Mouse (Mus musculus) mouse trophoblast stem cell (cell line): ENCODE results near the gene Plekhg3.

ENCODE experiments used
- in situ Hi-C, 2 experiments: fragments of 300-500 bp; cut with MseI, MboI; formaldehyde crosslinking; loops; 2 replicates in 1 of 2; 3 replicates in 1 of 2; pipeline ENCODE4 v1.15.1; 2025

The Plekhg3 gene

GRCm38 (mm10) chr12:76524915-76525314 lies 5.8 kb upstream of the Plekhg3 start:
- in situ Hi-C loops = no loop called here

GRCm38 (mm10) chr12:76527245-76527881 lies 3.3 kb upstream of the Plekhg3 start:
- in situ Hi-C loops = no loop called here

DNA sequence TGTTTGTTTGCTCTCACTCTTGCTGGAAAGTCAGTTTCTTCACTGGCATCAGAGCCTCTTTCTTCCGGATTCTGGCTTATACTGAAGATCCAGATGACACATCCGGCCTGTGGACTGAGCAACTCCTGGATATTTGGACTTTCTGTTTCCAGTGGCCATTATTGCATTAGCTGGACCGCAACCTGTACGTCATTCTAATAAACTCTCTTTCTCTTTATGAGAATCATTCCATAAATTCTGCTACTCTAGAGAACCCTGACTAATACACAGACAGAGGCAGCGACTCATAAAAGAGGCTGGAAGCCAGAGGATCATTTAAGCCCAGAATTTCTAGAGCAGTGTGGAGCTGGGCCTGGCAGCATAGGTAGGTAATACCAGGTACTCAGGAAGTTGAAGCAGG lies 1.9 kb upstream of the Plekhg3 start:
- in situ Hi-C loops = no loop called here

GRCm38 (mm10) chr12:76531986-76532925 lies 1.6 kb downstream of the Plekhg3 start:
- in situ Hi-C loops = no loop called here

DNA sequence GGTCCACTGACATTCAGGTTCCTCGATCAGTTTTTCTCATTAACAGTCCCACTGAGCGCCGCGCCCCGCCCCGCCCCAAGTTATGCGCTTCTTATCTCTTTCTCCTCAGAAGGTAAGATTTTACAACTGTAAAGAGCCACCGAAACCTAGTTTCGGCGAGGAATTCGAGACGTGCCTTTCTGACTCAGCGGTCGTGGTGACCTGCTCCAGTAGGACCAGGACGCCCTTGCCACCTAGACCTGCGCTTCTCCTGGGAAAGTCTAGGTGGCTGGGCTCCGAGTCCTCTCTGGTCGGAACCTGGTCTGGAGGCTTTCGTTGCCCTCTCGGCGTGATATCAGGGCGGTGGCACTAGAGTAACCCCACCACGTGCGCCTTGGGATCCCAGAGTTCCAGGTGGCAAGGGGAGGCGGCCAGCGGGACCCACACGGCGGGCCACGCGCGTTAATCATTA lies 2.3 kb downstream of the Plekhg3 start:
- in situ Hi-C loops = no loop called here

- in situ Hi-C loops = no loop called here
These were observed 2.9 kb downstream of the Plekhg3 start for GRCm38 (mm10) chr12:76533377-76534222.

DNA sequence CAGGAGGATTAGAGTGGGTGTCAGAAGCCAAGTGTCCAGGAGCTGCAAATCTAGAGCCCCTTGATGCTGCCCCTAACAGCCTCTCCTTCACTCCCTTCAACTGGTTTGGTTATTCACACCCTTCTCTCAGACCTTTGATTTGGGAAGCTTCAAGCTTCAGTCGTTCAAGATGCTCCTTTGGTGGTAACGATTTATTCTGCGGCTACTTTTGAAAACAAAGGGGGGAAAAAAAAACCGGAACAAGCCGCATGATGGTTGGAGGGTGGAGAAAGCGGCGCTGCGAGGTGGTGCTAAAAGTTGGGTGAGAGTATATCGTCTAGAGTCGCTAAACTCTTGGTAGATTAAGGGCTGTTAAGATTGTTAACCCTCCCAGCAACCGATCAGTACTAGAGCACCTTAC lies 3.5 kb downstream of the Plekhg3 start:
- in situ Hi-C loops = no loop called here

DNA sequence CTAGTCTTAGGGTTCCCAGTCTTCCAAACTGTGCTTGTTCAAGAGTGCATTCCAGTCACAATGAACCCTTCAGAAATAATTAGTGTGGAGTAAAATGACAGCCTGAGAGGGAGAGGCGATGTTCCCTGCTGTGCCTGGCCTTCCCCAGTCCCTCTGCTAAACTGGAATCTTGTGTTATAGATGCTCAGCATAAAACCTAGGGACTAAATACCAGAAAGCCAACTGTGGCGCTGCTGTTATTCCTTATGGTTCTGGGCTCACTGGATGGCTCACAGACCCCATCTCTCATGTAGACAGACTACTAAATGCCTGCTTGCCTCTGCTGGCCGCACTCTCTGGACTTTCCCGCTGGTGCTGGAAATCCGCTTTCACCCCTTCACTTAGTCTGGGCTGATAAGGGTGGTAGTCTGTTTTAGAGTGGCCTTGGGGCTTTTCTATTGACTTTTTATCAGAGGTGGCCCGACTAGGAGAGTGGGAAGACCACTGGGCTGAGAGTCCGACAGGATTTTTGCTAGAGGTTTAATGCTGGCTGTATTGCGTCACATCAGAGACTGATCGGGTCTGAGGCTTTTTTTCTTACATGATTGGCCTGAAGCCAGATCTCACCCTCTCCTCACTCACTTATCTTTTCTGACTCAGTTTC lies 4.1 kb downstream of the Plekhg3 start:
- in situ Hi-C loops = no loop called here

- in situ Hi-C loops = no loop called here
These were observed 4.8 kb downstream of the Plekhg3 start for GRCm38 (mm10) chr12:76535471-76535900.

GRCm38 (mm10) chr12:76536591-76537153 lies 6.0 kb downstream of the Plekhg3 start:
- in situ Hi-C loops = no loop called here

GRCm38 (mm10) chr12:76537434-76537833 lies 6.7 kb downstream of the Plekhg3 start:
- in situ Hi-C loops = no loop called here

- in situ Hi-C loops = no loop called here
These were observed 9.5 kb downstream of the Plekhg3 start for GRCm38 (mm10) chr12:76540169-76540568.

DNA sequence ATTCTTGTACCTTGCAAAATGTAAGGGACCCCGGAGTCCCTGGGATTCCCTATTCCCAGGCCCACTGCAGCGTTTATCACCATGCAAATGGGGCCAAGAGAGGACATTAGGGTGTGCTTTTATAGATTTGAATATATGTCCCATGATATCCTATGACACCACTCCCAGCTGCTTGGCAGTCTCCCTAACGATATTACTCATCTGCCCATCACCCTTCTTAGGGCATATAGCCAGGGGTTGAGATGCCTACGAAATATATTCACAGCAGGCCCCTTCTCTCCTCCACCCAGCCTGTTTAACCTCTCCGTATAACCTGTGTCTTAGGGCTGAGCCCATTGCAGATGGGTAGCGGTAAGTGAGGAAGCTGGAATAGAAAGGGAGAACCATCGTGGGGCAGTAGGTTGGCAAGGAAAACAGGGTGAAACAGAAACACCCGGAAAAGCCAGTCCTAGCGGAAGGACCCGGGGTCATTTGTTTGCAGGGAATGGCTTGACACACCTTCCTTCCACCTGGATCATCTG lies 10.1 kb downstream of the Plekhg3 start:
- in situ Hi-C loops = no loop called here

GRCm38 (mm10) chr12:76541475-76541874 lies 10.8 kb downstream of the Plekhg3 start:
- in situ Hi-C loops = no loop called here

GRCm38 (mm10) chr12:76541879-76542278 lies 11.2 kb downstream of the Plekhg3 start:
- in situ Hi-C loops = no loop called here

- in situ Hi-C loops = no loop called here
These were observed 15.2 kb downstream of the Plekhg3 start for GRCm38 (mm10) chr12:76545786-76546370.

DNA sequence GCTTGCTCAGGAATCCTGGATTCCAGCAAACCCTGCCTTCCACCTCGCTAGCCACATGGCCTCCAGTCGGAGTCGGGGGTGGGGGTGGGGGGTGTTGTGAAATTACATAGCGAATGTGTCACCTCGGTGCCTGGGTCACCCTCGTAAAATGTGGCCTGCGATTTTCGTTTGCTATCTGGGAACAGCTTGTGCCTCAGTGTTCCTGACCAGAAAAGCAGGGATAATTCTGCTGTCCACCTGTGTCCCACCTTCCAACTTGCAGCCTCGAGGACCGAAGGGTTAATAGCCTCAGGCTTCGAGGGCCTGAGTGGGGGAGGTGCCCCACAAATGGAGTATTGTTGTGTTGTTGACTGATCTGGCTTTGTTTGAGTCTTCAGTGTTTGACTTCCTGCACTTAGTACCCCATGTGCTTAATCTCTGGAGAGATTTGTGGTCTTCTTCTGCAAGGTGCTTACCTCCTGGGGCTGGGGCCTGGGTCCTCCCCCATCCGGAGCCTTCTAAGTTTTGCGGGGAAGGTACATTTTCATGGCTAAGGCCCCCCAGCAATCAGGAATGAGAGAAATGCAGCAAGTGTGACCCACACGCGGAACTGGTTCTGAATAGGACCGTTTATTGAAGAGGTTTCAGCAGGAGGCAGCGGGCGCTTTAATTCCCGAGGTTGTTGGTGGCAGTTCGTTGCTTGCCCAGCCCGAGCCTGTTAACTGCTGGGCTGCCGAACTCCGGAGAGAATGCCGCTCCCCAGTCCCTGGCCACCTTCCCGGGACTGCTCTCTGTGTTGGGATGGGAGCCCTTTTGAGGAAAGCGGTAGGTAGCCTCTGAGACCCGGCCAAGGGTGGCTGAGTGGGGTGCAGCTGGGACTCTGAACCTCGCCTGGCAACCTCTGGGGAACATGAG lies 15.9 kb downstream of the Plekhg3 start:
- in situ Hi-C loops = no loop called here

GRCm38 (mm10) chr12:76547409-76548081 lies 16.9 kb downstream of the Plekhg3 start:
- in situ Hi-C loops = no loop called here

GRCm38 (mm10) chr12:76548082-76548423 lies 17.4 kb downstream of the Plekhg3 start:
- in situ Hi-C loops = no loop called here
